Mouse (Mus musculus) limb, embryonic 14.5 days (tissue): ENCODE data around the gene Optc. TPM values are rescaled to one million over a fixed set of nuclear protein-coding genes. Genes with fewer than 3 reads are reported as not detected.

Source experiments
- ATAC-seq: fragments of 200-750 bp; cut with Nextera tagmentation; 2 replicates; pipeline ENCODE4 v1.8.0; 2017; ENCODE audit warnings: low read depth, moderate number of reproducible peaks, moderate TSS enrichment; ENCODE audit not compliant: low FRiP score
- DNase-seq: peaks from one replicate; pipeline ENCODE4 v3.0.0-alpha.2; 2015; ENCODE audit warnings: low spot score
- H3K27ac ChIP-seq: fragments of 300-500 bp; sonication (generic); replicated peaks from 2 replicates; pipeline ENCODE4 v1.5.1; 2014; ENCODE audit warnings: low read depth, mild to moderate bottlenecking, low read length, moderate library complexity, mixed read lengths
- H3K27me3 ChIP-seq: fragments of 300-500 bp; sonication (generic); 2 replicates; pipeline ENCODE4 v1.6.1; 2014; ENCODE audit warnings: low read length, mixed read lengths; ENCODE audit not compliant: control insufficient read depth, insufficient read depth
- H3K36me3 ChIP-seq: fragments of 300-500 bp; sonication (generic); 2 replicates; pipeline ENCODE4 v1.6.1; 2014; ENCODE audit warnings: mild to moderate bottlenecking, low read length, moderate library complexity, mixed read lengths; ENCODE audit not compliant: control insufficient read depth, insufficient read depth
- H3K4me1 ChIP-seq: fragments of 300-500 bp; sonication (generic); 2 replicates; pipeline ENCODE4 v1.6.1; 2014; ENCODE audit warnings: antibody characterized with exemption, low read length, mixed read lengths; ENCODE audit not compliant: control insufficient read depth, insufficient read depth
- H3K4me2 ChIP-seq: fragments of 300-500 bp; sonication (generic); replicated peaks from 2 replicates; pipeline ENCODE4 v1.6.1; 2014; ENCODE audit warnings: low read depth, mild to moderate bottlenecking, low read length, moderate library complexity; ENCODE audit not compliant: severe bottlenecking
- H3K4me3 ChIP-seq: fragments of 300-500 bp; sonication (generic); replicated peaks from 2 replicates; pipeline ENCODE4 v1.5.1; 2014; ENCODE audit warnings: low read length
- H3K9ac ChIP-seq: fragments of 300-500 bp; sonication (generic); 2 replicates; pipeline ENCODE4 v1.6.1; 2014; ENCODE audit warnings: mild to moderate bottlenecking, low read depth, low read length, moderate library complexity; ENCODE audit not compliant: severe bottlenecking
- H3K9me3 ChIP-seq: fragments of 300-500 bp; sonication (generic); 2 replicates; pipeline ENCODE4 v1.6.1; 2016; ENCODE audit warnings: low read length; ENCODE audit not compliant: control insufficient read depth
- POLR2A ChIP-seq: fragments of 200-500 bp; IDR thresholded peaks from 2 replicates; pipeline ENCODE4 v1.8.0; 2012; ENCODE audit warnings: inconsistent platforms, mild to moderate bottlenecking, moderate library complexity, borderline replicate concordance; ENCODE audit not compliant: insufficient read depth, insufficient read length; ENCODE audit errors: extremely low read depth
- WGBS: fragments of 180-500 bp; shearing (Covaris S2); extraction: QIAGEN DNeasy Blood & Tissue Kit; methylation state at CpG from one replicate; pipeline ENCODE4 v1.1.7; 2014; 5-methylcytosine and 5-hydroxymethylcytosine counted together
- polyA plus RNA-seq, 2 experiments: library from polyadenylated mRNA; depleted of rRNA in 1 of 2; stranded (reverse) in 1 of 2; unstranded in 1 of 2; fragments of >200 nt; fragmentation: Nextera tagmentation in 1 of 2; extraction: Ambion mirVana in 1 of 2; gene quantifications; 2 replicates each; pipeline versions ENCODE4 v1.2.1 to v1.2.3; 2012 to 2014

Optc gene
- polyA plus RNA-seq, 2 experiments, result 1.1 to 2.4 TPM

GRCm38 (mm10) chr1:133884090-133884489 is 23.7 kb downstream of the Optc start:
- H3K4me3 ChIP-seq, result no peak overlapping the region
- H3K4me2 ChIP-seq, result no peak overlapping the region
- peaks cover 13% of the 10 kb centered on the region; the same call in 1 of the 2 replicates for H3K4me1 ChIP-seq
- DNase-seq (no peak), ATAC-seq (no peak)
- H3K9ac ChIP-seq, result no peak overlapping the region
- 51% methylated on average over 6 of the region's 6 CpGs for WGBS
- TF ChIP-seq POLR2A, result no peak
- H3K27ac ChIP-seq, result no peak overlapping the region
- H3K9me3 ChIP-seq, result no peaks in the 10 kb centered on the region
- no peaks in the 10 kb centered on the region for H3K36me3 ChIP-seq
- H3K27me3 ChIP-seq, result no peaks in the 10 kb centered on the region

DNA sequence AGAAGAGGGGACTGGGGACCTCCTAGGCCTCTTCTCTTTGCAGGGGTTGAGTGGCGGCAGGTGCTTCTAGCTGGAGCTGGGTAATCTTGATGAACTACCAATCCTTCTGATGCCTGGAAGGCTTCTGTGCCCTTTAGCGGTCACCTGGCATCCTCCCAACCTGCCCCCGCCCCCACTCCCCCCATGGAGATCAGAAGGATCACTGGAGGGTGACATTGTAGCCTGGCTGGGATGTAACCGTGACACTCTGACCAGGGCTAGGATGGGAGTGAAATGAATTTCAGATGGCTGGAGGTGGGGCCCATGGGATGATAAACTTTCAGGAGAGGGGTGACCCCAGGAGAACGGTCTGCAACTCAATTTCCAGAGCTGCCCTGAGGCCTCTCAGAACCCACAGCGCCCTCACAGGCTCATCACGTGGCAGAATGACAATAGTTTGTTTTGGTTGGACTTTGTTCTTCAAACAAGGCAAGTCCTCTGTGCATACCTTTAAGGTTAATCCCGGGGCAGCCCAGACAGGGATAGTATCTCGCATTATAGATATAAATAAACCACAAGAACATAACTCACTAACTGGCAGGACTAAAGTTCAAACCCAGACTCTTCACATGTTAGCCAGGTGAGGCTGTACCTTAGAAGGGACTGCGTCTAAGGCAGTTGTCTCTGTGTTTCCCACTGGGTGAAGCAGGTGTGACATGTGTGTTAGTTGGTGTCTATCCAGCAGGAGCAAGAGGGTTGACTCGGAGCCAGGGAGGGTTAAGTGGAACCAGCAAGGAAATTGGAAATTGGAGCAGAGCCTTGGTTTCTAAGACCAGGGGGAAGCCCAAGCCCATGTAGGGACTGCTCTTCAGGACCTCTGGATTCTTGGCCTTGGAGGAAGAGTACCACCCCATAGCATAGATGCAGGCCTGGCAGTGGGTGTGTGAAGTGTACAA is 25.2 kb downstream of the Optc start:
- Histone ChIP-seq H3K27me3 (no peaks in the 10 kb centered on the region), H3K4me1 (peaks cover 11% of the 10 kb centered on the region; the same call in 1 of the 2 replicates), H3K27ac (no peak overlapping the region), H3K36me3 (no peaks in the 10 kb centered on the region), H3K4me2 (no peak overlapping the region), H3K4me3 (no peak overlapping the region), H3K9ac (no peak overlapping the region), H3K9me3 (no peaks in the 10 kb centered on the region)
- no peak for TF ChIP-seq POLR2A
- ATAC-seq (no peak), DNase-seq (no peak)
- WGBS, result 55% methylated on average over 11 of the region's 11 CpGs

DNA sequence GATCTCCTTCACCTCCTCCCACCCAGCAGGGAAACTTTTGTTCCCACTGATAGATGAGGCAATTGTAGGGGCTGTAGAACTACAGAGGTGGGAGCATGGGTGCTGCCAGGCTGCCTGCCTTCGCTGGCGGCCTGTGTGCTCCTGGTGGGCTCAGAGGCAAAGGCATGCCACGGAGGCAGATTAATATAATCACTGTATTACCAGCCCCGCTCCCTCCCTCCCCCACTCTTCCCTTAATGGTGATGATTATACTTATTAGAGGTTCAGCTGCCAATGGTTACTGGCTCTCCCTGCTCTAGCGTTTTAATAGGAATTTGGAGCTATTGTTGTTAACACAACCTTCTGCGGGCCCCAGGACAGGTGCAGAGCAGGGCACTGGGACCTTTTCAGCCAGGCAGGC is 26.0 kb downstream of the Optc start:
- H3K4me3 ChIP-seq, result no peak overlapping the region
- no peak overlapping the region for H3K4me2 ChIP-seq
- ATAC-seq (no peak), DNase-seq (no peak)
- no peak overlapping the region for H3K27ac ChIP-seq
- 38% methylated on average over 6 of the region's 6 CpGs for WGBS
- peaks cover 7% of the 10 kb centered on the region; the same call in 1 of the 2 replicates for H3K4me1 ChIP-seq
- no peaks in the 10 kb centered on the region for H3K36me3 ChIP-seq
- H3K9me3 ChIP-seq, result no peaks in the 10 kb centered on the region
- no peak for TF ChIP-seq POLR2A
- H3K9ac ChIP-seq, result no peak overlapping the region
- H3K27me3 ChIP-seq, result no peaks in the 10 kb centered on the region

GRCm38 (mm10) chr1:133878825-133879423 is 28.9 kb downstream of the Optc start:
- Histone ChIP-seq H3K36me3 (no peaks in the 10 kb centered on the region), H3K4me2 (no peak overlapping the region), H3K9me3 (no peaks in the 10 kb centered on the region), H3K27ac (no peak overlapping the region), H3K4me1 (0 out of 2 replicates have a peak, but pooled peaks cover 4% of the 10 kb centered on the region), H3K27me3 (no peaks in the 10 kb centered on the region), H3K9ac (no peak overlapping the region), H3K4me3 (no peak overlapping the region)
- no peak for DNase-seq
- TF ChIP-seq POLR2A, result no peak
- ATAC-seq, result no peak
- WGBS, result 82% methylated on average over 12 of the region's 12 CpGs

- H3K27me3 ChIP-seq, result no peaks in the 10 kb centered on the region
- H3K4me3 ChIP-seq, result no peak overlapping the region
- no peak overlapping the region for H3K9ac ChIP-seq
- 0 out of 2 replicates have a peak, but pooled peaks cover under 1% of the 10 kb centered on the region for H3K4me1 ChIP-seq
- no peak for TF ChIP-seq POLR2A
- no peak overlapping the region for H3K4me2 ChIP-seq
- no peak overlapping the region for H3K27ac ChIP-seq
- ATAC-seq (no peak), DNase-seq (no peak)
- H3K36me3 ChIP-seq, result no peaks in the 10 kb centered on the region
- WGBS, result 79% methylated on average over 7 of the region's 7 CpGs
- no peaks in the 10 kb centered on the region for H3K9me3 ChIP-seq
Observed at GRCm38 (mm10) chr1:133876936-133877335, 30.9 kb downstream of the Optc start.
